In the genomic region with DNA sequence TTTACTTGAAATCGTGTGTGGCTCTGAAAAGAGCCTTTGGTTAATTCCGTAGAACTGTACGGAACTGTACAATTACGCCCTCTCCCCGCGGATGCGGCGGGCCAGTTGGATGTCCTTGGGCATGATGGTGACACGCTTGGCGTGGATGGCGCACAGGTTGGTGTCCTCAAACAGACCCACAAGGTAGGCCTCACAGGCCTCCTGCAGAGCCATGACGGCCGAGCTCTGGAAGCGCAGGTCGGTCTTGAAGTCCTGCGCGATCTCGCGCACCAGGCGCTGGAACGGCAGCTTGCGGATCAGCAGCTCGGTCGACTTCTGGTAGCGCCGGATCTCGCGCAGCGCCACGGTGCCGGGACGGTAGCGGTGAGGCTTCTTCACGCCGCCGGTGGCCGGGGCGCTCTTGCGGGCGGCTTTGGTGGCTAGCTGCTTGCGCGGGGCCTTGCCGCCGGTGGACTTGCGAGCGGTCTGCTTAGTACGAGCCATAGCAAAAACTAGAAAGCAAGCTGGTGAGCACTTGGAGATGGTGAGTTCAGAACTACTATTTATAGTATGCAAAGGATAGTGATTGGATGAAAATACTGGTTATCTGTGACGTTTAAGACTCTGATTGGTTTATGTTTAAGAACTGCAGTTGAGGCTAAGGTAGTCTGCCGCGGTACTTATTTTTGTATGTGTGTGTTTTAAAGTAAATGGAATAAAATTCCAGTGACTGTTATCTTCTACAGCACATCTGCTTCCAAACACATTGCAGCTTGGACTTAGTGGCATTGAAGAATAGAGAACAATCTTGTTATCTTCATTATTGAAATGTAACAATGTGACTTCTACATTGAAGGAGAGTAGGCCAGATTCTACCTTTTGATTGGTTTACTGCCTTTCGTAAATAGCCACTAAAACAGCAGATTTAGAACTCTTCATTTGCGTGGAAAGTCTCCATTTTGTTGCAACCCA, we compare ENCODE assay signal across 8 mouse cellular contexts. TPM values are rescaled to one million over a fixed set of nuclear protein-coding genes. Genes with fewer than 3 reads are reported as not detected.
DNase-seq lines count a peak whose midpoint lies in the region; ATAC-seq lines count a peak whose summit lies in the region.
"Not testable (repeated sequence)": the region's sequence is repeated elsewhere in the genome, so short reads cannot be mapped to it uniquely, and the experiment has no call there.

A gene (minus strand): TSS at position 516 of the 951 bp plus-strand sequence.

- H3K27ac ChIP-seq in hindbrain, embryonic 13.5 days: peak within 1 kb of the TSS; percentile 89

- peak within 1 kb of the TSS; percentile 94 for H3K4me2 ChIP-seq in hindbrain, embryonic 13.5 days

- peak within 1 kb of the TSS; percentile 62 for H3K9ac ChIP-seq in hindbrain, embryonic 13.5 days

- ATAC-seq in hindbrain, embryonic 13.5 days (ENCODE audit: low FRiP score): peak; percentile 76

- peak; percentile 89 for DNase-seq in MN1 (ENCODE audit: low spot score)
- peak; percentile 81 for DNase-seq in cerebellum, adult 9-11 months
- DNase-seq in frontal cortex, postnatal 10 days (ENCODE audit: low spot score in 2 of 2): peak; percentile 49 to 56
- DNase-seq in layer of hippocampus, postnatal 10 days (ENCODE audit: low spot score in 2 of 2): peak in 1 of 2 experiments; percentile 61
- peak; percentile 64 for DNase-seq in lung, postnatal 10 days
- DNase-seq in ovary, postnatal 36 days (ENCODE audit: low spot score): peak; percentile 50
- peak; percentile 75 for DNase-seq in thymus, postnatal 25 days

- H3K9me3 ChIP-seq in hindbrain, embryonic 13.5 days: not testable (repeated sequence)

- H3K4me1 ChIP-seq in hindbrain, embryonic 13.5 days (replicated peaks): peaks cover 33% of the 10 kb centered on the region

- H3K36me3 ChIP-seq in hindbrain, embryonic 13.5 days: not testable (repeated sequence)

- under 1% methylated on average over 27 of the region's 52 CpGs for WGBS in hindbrain, embryonic 13.5 days

- not testable (repeated sequence) for H3K27me3 ChIP-seq in hindbrain, embryonic 13.5 days

- H3K4me3 ChIP-seq in hindbrain, embryonic 13.5 days: peak within 1 kb of the TSS; percentile 53

RNA-seq across cellular contexts. Expression of the gene that starts here (rescaled TPM):
- 1.9 and 2.5 TPM in 2 replicates for polyA plus RNA-seq in hindbrain, embryonic 13.5 days (2015; fragmentation: Nextera tagmentation; extraction: Ambion mirVana)
- 10 to 100 TPM; 68.7 to 70.1 TPM for total RNA-seq in layer of hippocampus, postnatal 10 days (2021)
